Mouse (Mus musculus) G1E (cell line): ENCODE data around the gene Pak2. TPM values are rescaled to one million over a fixed set of nuclear protein-coding genes. Genes with fewer than 3 reads are reported as not detected.
A peak's percentile ranks its signal among the peaks of the same experiment; 100 is the strongest.

Source experiments
- ATAC-seq: 2 replicates; pipeline ENCODE4 v1.8.0; 2016; ENCODE audit warnings: mild to moderate bottlenecking; ENCODE audit not compliant: insufficient number of reproducible peaks, poor library complexity, low FRiP score, severe bottlenecking; ENCODE audit errors: extremely low read depth
- DNase-seq: peaks from one replicate; pipeline ENCODE4 v3.0.0; 2012; ENCODE audit warnings: low spot score
- H3K27me3 ChIP-seq: 2 replicates; pipeline ENCODE4 v1.6.1; 2012; ENCODE audit warnings: mild to moderate bottlenecking, low read length, inconsistent platforms; ENCODE audit not compliant: insufficient read depth
- H3K36me3 ChIP-seq: replicated peaks from 2 replicates; pipeline ENCODE3; 2012; ENCODE audit warnings: mild to moderate bottlenecking, inconsistent platforms
- H3K4me1 ChIP-seq: 2 replicates; pipeline ENCODE4 v1.6.1; 2012; ENCODE audit warnings: low read depth, low read length, inconsistent platforms, mixed read lengths; ENCODE audit not compliant: insufficient read depth
- H3K4me3 ChIP-seq: 2 replicates; pipeline ENCODE4 v1.5.1; 2012; ENCODE audit warnings: low read depth, mild to moderate bottlenecking, inconsistent platforms, low read length, moderate library complexity, mixed read lengths
- H3K9me3 ChIP-seq: replicated peaks from 2 replicates; pipeline ENCODE4 v1.6.1; 2012; ENCODE audit warnings: inconsistent platforms
- CTCF ChIP-seq: IDR thresholded peaks from 2 replicates; pipeline ENCODE4 v1.5.1; 2012; ENCODE audit warnings: low read depth, low read length, inconsistent platforms, mixed read lengths
- GATA1 ChIP-seq: IDR thresholded peaks from 2 replicates; pipeline ENCODE4 v1.6.1; 2012; ENCODE audit warnings: borderline replicate concordance, low read length, inconsistent platforms, mixed read lengths
- GATA2 ChIP-seq: IDR thresholded peaks from 2 replicates; pipeline ENCODE4 v1.6.1; 2012; ENCODE audit warnings: low read depth, low read length, inconsistent platforms, borderline replicate concordance
- POLR2AphosphoS5 ChIP-seq: IDR thresholded peaks from 2 replicates; pipeline ENCODE4 v1.6.1; 2012; ENCODE audit warnings: low read depth, low read length, inconsistent platforms; ENCODE audit not compliant: insufficient replicate concordance
- TAL1 ChIP-seq: conservative IDR thresholded peaks from 2 replicates; pipeline ENCODE4 v1.6.1; 2012; ENCODE audit warnings: low read depth, low read length, inconsistent platforms, mixed read lengths
- polyA plus RNA-seq: library from polyadenylated mRNA; stranded (reverse); fragments of >175 nt; gene quantifications from 2 replicates; pipeline ENCODE4 v1.2.3, GENCODE M21; 2012
- total RNA-seq, 2 experiments: library from RNA; stranded (forward) in 1 of 2; stranded (reverse) in 1 of 2; fragments of 200-1000 nt in 1 of 2; fragments of >200 nt in 1 of 2; fragmentation: Nextera tagmentation in 1 of 2; gene quantifications; 2 replicates each; pipeline ENCODE4 v1.2.3; 2014 to 2017

Gene Pak2
- total and polyA plus RNA-seq, 3 experiments = 37.6 to 63.4 (median 45.6) TPM

GRCm38 (mm10) chr16:32062226-32062625, 16.9 kb downstream of the Pak2 start:
- no peak for ATAC-seq
- no peaks in the 10 kb centered on the region for H3K9me3 ChIP-seq
- DNase-seq = no peak

GRCm38 (mm10) chr16:32059840-32060523, 19.2 kb downstream of the Pak2 start:
- H3K36me3 ChIP-seq = peaks cover 25% of the 10 kb centered on the region

More at GRCm38 (mm10) chr16:32062226-32062625, 16.9 kb downstream of the Pak2 start:
- Histone ChIP-seq H3K36me3 (peaks cover 43% of the 10 kb centered on the region), H3K4me1 (peaks cover 34% of the 10 kb centered on the region), H3K27me3 (no peaks in the 10 kb centered on the region), H3K4me3 (no peak overlapping the region)
- TF ChIP-seq TAL1 (no peak), GATA1 (no peak), CTCF (no peak), GATA2 (no peak), POLR2AphosphoS5 (no peak)

GRCm38 (mm10) chr16:32058817-32059216, 20.3 kb downstream of the Pak2 start:
- DNase-seq (no peak), ATAC-seq (no peak)
- Histone ChIP-seq H3K4me1 (peaks cover 19% of the 10 kb centered on the region), H3K36me3 (peaks cover 20% of the 10 kb centered on the region), H3K4me3 (no peak overlapping the region), H3K27me3 (no peaks in the 10 kb centered on the region), H3K9me3 (no peaks in the 10 kb centered on the region)
- TF ChIP-seq POLR2AphosphoS5 = no peak
- TF ChIP-seq GATA2 = no peak

More at GRCm38 (mm10) chr16:32059840-32060523, 19.2 kb downstream of the Pak2 start:
- Histone ChIP-seq H3K9me3 (no peaks in the 10 kb centered on the region), H3K4me3 (no peak overlapping the region), H3K4me1 (peaks cover 20% of the 10 kb centered on the region), H3K27me3 (no peaks in the 10 kb centered on the region)
- peak; percentile 10 for DNase-seq
- ATAC-seq = no peak
- TF ChIP-seq CTCF = no peak
- no peak for TF ChIP-seq POLR2AphosphoS5
- no peak for TF ChIP-seq GATA1
- TF ChIP-seq GATA2 = no peak
- no peak for TF ChIP-seq TAL1

- Histone ChIP-seq H3K4me3 (no peak overlapping the region), H3K9me3 (no peaks in the 10 kb centered on the region), H3K4me1 (no peaks in the 10 kb centered on the region), H3K36me3 (peaks cover 82% of the 10 kb centered on the region), H3K27me3 (no peaks in the 10 kb centered on the region)
- no peak for ATAC-seq
- TF ChIP-seq CTCF (0 out of 2 replicates have a peak, but pooled peaks have one; percentile 17), GATA2 (no peak)
- no peak for DNase-seq
These were observed 36.8 kb downstream of the Pak2 start for GRCm38 (mm10) chr16:32042367-32042766.

GRCm38 (mm10) chr16:32019678-32020077, 59.5 kb downstream of the Pak2 start:
- Histone ChIP-seq H3K36me3 (peaks cover 85% of the 10 kb centered on the region), H3K9me3 (no peaks in the 10 kb centered on the region)
- ATAC-seq = no peak

GRCm38 (mm10) chr16:32010330-32010729, 68.8 kb downstream of the Pak2 start:
- Histone ChIP-seq H3K4me1 (peaks cover 7% of the 10 kb centered on the region), H3K27me3 (no peaks in the 10 kb centered on the region; the same call in 1 of the 2 replicates), H3K36me3 (peaks cover 27% of the 10 kb centered on the region), H3K9me3 (no peaks in the 10 kb centered on the region), H3K4me3 (no peak overlapping the region)
- ATAC-seq (no peak), DNase-seq (no peak)
- no peak for TF ChIP-seq TAL1
- no peak for TF ChIP-seq GATA2
- TF ChIP-seq GATA1 = no peak

More at GRCm38 (mm10) chr16:32019678-32020077, 59.5 kb downstream of the Pak2 start:
- TF ChIP-seq GATA1 (no peak), GATA2 (no peak), CTCF (no peak), TAL1 (no peak), POLR2AphosphoS5 (no peak)
- no peaks in the 10 kb centered on the region for H3K27me3 ChIP-seq
- no peak overlapping the region for H3K4me3 ChIP-seq
- no peak for DNase-seq
- no peaks in the 10 kb centered on the region for H3K4me1 ChIP-seq

GRCm38 (mm10) chr16:32009913-32010312, 69.2 kb downstream of the Pak2 start:
- no peaks in the 10 kb centered on the region; the same call in 1 of the 2 replicates for H3K27me3 ChIP-seq
- no peaks in the 10 kb centered on the region for H3K9me3 ChIP-seq
- DNase-seq (no peak), ATAC-seq (no peak)
- TF ChIP-seq POLR2AphosphoS5 = no peak
- no peak for TF ChIP-seq CTCF
- H3K4me1 ChIP-seq = peaks cover 7% of the 10 kb centered on the region
- no peak overlapping the region for H3K4me3 ChIP-seq
- H3K36me3 ChIP-seq = peaks cover 27% of the 10 kb centered on the region
